Mouse (Mus musculus) forebrain, postnatal 0 days (tissue): ENCODE results near the gene Timm17a. TPM values are rescaled to one million over a fixed set of nuclear protein-coding genes. Genes with fewer than 3 reads are reported as not detected.

ENCODE experiments used
- ATAC-seq: fragments of 200-750 bp; cut with Nextera tagmentation; 2 replicates; pipeline ENCODE4 v1.8.0; 2017; ENCODE audit warnings: mild to moderate bottlenecking, moderate library complexity
- DNase-seq: peaks from one replicate; pipeline ENCODE4 v3.0.0-alpha.2; 2015
- H3K27ac ChIP-seq: fragments of 300-500 bp; sonication (generic); 2 replicates; pipeline ENCODE4 v1.5.1; 2014; ENCODE audit warnings: low read depth, mild to moderate bottlenecking, antibody characterized with exemption, low read length, moderate library complexity, mixed read lengths
- H3K27me3 ChIP-seq: fragments of 300-500 bp; sonication (generic); 2 replicates; pipeline ENCODE4 v1.6.1; 2014; ENCODE audit warnings: mild to moderate bottlenecking, low read length, mixed read lengths; ENCODE audit not compliant: insufficient read depth
- H3K36me3 ChIP-seq: fragments of 300-500 bp; sonication (generic); 2 replicates; pipeline ENCODE4 v1.6.1; 2014; ENCODE audit warnings: mild to moderate bottlenecking, moderate library complexity; ENCODE audit not compliant: insufficient read depth
- H3K4me1 ChIP-seq: fragments of 300-500 bp; sonication (generic); 2 replicates; pipeline ENCODE4 v1.6.1; 2014; ENCODE audit warnings: antibody characterized with exemption; ENCODE audit not compliant: insufficient read depth
- H3K4me2 ChIP-seq: fragments of 300-500 bp; sonication (generic); 2 replicates; pipeline ENCODE4 v1.6.1; 2014; ENCODE audit warnings: low read depth, mild to moderate bottlenecking, moderate library complexity
- H3K4me3 ChIP-seq: fragments of 300-500 bp; sonication (generic); 2 replicates; pipeline ENCODE4 v1.5.1; 2014; ENCODE audit warnings: low read depth, low read length, mixed read lengths
- H3K9ac ChIP-seq: fragments of 300-500 bp; sonication (generic); 2 replicates; pipeline ENCODE4 v1.6.1; 2014; ENCODE audit warnings: mild to moderate bottlenecking
- H3K9me3 ChIP-seq: fragments of 300-500 bp; sonication (generic); 2 replicates; pipeline ENCODE4 v1.6.1; 2016; ENCODE audit warnings: low read length
- CTCF ChIP-seq: sonication (generic); IDR thresholded peaks from 2 replicates; pipeline ENCODE4 v1.5.1; 2016; ENCODE audit warnings: antibody characterized with exemption, control low read depth, low read depth
- WGBS: fragments of 180-500 bp; shearing (Covaris S2); extraction: QIAGEN DNeasy Blood & Tissue Kit; methylation state at CpG from one replicate; pipeline ENCODE4 v1.1.7; 2014; 5-methylcytosine and 5-hydroxymethylcytosine counted together
- polyA plus RNA-seq: library from polyadenylated mRNA; unstranded; fragments of >200 nt; fragmentation: Nextera tagmentation; extraction: Ambion mirVana; gene quantifications from 2 replicates; pipeline ENCODE4 v1.2.1, GENCODE M21; 2015
- total RNA-seq: library from RNA; depleted of rRNA; stranded (reverse); fragments of >200 nt; gene quantifications from 2 replicates; pipeline ENCODE4 v1.2.3, GENCODE M21; 2014; rRNA removed

Timm17a gene
- total RNA-seq (29.9 and 36.1 TPM in 2 replicates), polyA plus RNA-seq (141 and 151 TPM in 2 replicates)

DNA sequence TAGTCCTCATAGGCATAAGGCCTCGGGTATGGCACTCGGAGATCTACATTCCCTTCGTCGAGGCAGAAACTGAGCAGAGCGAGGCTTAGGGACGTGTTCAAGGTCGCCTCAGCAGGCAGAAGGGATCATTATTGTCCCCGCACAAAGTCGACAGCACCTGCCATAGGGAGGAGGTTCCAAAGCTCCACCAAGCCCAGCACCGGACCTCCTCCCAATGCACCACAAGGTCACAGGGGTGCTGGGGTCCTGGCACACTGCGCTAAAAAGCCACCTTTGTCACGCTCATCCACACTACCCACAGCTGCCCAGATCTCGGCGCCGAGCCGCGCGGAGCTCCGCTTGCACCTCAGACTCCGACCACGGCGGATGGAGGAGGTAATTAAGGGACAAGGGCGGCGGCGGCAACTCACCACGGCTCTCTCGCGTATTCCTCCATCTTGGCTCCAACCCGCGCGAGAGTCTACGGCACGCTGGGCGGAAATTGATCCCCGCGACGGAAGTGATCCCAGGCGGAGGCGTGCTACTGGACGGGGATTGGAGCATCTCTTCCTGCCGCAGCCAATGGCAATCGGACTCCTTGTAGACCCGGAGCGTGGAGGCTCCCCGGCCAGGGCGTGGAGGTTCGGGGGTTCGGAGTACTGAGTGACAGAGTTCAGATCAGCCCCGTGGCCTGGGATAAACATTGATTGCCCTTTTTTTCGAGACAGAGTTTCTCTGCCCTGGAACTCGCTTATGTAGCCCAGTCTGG, at the start of gene Timm17a:
Gene Timm17a (minus strand): TSS at position 495 of the 748 bp plus-strand sequence.
- peak; percentile 100 for ATAC-seq
- no peak for TF ChIP-seq CTCF
- Histone ChIP-seq H3K4me3 (peak within 1 kb of the TSS; percentile 97), H3K4me2 (peak within 1 kb of the TSS; percentile 67), H3K36me3 (no peaks in the 10 kb centered on the region), H3K4me1 (peaks cover 10% of the 10 kb centered on the region; the same call in 1 of the 2 replicates), H3K27ac (peak within 1 kb of the TSS; percentile 88), H3K9ac (peak within 1 kb of the TSS; percentile 97), H3K9me3 (no peaks in the 10 kb centered on the region), H3K27me3 (no peaks in the 10 kb centered on the region; the same call in 1 of the 2 replicates)
- DNase-seq: peak; percentile 96
- WGBS: 3% methylated on average over 51 of the region's 51 CpGs

DNA sequence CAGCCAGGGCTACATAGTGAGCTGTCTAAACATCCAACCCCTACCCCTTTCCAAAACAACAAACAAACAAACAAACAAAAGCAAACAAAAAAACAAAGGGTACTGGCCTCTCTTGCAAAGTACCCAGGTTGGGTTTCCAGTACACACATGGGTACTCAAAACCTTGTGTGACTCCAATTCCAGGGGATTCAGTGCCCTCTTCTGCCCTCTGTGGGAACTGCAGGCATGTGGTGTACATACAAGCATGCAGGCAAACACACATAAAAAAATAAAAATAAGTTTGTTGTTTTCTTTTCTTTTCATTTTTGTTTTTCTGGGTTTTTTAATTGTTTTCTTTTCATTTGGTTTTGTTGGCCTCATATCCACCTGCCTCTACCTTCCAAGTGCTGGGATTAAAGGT, 48.5 kb upstream of the Timm17a start:
- H3K36me3 ChIP-seq: no peaks in the 10 kb centered on the region
- no peak overlapping the region for H3K27ac ChIP-seq
- DNase-seq (no peak), ATAC-seq (no peak)
- H3K9me3 ChIP-seq: no peaks in the 10 kb centered on the region
- H3K4me1 ChIP-seq: no peaks in the 10 kb centered on the region
- H3K4me2 ChIP-seq: no peak overlapping the region
- no peaks in the 10 kb centered on the region for H3K27me3 ChIP-seq
- no peak overlapping the region for H3K4me3 ChIP-seq
- no peak overlapping the region for H3K9ac ChIP-seq
- peak; percentile 16; the same call in 1 of the 2 replicates for TF ChIP-seq CTCF

DNA sequence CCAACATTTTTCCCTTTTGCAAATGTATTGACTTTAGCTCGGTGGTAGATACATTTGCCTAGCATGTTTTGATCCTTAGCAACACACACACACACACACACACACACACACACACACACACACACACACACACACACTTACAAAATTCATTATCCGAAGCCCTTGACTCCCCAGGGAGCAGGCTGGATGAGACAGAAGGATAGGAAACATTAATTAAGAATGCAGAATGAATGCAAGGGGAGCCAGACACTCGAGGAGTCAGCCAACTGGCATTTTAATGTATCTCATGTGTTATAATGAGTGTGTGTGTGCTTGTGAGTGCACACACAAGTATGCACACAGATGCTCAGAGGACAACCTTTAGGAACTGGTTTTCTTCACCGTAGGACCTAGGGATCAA, 47.9 kb upstream of the Timm17a start:
- 54% methylated on average over 4 of the region's 4 CpGs for WGBS
- DNase-seq (peak; percentile 36), ATAC-seq (peak; percentile 59; the same call in 1 of the 2 replicates)
- Histone ChIP-seq H3K4me2 (no peak overlapping the region), H3K9ac (no peak overlapping the region), H3K27me3 (no peaks in the 10 kb centered on the region), H3K9me3 (no peaks in the 10 kb centered on the region), H3K27ac (no peak overlapping the region), H3K36me3 (no peaks in the 10 kb centered on the region), H3K4me3 (no peak overlapping the region), H3K4me1 (no peaks in the 10 kb centered on the region)
- TF ChIP-seq CTCF: no peak

DNA sequence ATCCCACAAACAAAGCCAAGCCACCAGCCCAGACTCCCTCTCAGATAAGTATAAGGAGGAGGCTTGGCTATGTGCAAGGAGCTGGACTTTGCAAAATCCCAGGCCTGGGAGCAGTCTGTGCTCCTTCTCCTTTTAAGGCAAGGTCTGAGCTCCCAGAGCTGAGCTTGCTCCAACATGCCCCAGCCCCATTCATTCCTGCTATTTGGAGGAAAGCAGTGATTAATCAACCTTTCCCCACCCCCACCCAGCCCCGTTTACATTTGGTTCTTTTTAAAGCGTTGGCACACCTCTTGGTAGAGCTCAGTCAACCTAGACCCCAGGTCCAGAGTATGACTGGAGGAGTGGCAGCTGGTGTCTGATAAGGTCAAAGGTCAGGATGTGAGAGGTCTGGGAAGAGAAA, 45.5 kb upstream of the Timm17a start:
- Histone ChIP-seq H3K27ac (no peak overlapping the region), H3K9me3 (no peaks in the 10 kb centered on the region), H3K4me2 (no peak overlapping the region), H3K9ac (no peak overlapping the region), H3K4me3 (no peak overlapping the region), H3K27me3 (no peaks in the 10 kb centered on the region), H3K36me3 (no peaks in the 10 kb centered on the region), H3K4me1 (no peaks in the 10 kb centered on the region)
- DNase-seq: no peak
- no peak for ATAC-seq
- 33% methylated on average over 2 of the region's 2 CpGs for WGBS
- no peak for TF ChIP-seq CTCF

DNA sequence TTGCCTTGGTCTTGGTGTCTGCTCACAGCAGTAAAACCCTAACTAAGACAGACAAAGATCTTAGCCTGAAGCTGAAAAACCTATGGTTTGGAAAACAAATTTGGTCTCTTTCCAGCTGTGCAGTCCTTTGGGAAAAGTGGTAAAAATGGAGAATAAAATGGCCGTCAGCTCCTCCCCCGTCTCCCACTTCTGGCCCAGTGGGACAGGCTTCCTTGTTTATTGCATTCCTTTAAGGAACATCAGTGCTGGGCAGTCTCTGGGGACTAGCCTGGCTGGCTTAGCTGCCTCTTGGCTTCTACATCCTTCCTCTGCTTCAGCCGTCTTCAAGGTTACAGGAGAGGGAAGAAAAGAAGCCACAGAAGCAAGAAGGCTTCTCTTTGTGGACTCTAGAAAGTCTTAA, 38.4 kb upstream of the Timm17a start:
- H3K27me3 ChIP-seq: no peaks in the 10 kb centered on the region
- H3K9ac ChIP-seq: no peak overlapping the region
- no peaks in the 10 kb centered on the region for H3K4me1 ChIP-seq
- WGBS: 80% methylated on average over 3 of the region's 3 CpGs
- H3K4me3 ChIP-seq: no peak overlapping the region
- no peak for TF ChIP-seq CTCF
- H3K9me3 ChIP-seq: no peaks in the 10 kb centered on the region
- DNase-seq (no peak), ATAC-seq (no peak)
- H3K36me3 ChIP-seq: no peaks in the 10 kb centered on the region
- H3K27ac ChIP-seq: no peak overlapping the region
- H3K4me2 ChIP-seq: no peak overlapping the region

DNA sequence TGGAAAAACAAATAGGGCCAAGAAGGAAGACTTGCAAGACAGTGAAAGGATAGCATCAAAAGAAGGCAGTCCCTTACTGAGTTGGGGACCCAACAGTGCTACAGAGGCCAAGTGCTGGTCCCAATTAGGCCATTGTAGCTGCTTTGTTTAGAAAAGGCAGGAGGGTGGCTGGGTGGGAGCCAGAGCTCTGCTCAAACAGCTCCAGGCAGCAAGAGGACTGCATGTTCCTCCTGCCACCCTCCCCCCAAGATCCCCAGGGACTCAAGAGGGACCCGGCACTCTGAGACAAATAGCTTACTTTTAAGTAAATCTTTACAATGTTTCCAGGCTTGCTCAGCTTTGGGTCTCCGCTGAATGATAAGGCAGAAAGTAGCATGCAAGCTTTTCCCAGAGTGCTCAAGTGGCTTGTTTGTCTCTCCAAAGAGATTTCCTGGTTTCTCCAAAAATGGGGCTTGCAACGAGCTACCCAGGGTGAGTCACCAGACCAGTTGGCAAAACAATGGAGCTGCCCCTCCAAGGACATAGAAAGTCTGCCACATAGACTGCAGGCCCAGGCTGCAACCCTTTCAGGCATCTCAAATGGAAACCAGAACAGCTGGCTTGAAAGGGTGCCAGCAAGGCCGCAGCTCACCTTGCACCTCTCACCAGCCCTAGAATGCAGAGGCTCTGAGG, 34.1 kb upstream of the Timm17a start:
- Histone ChIP-seq H3K4me2 (no peak overlapping the region), H3K27ac (no peak overlapping the region), H3K9ac (no peak overlapping the region), H3K4me3 (no peak overlapping the region), H3K9me3 (no peaks in the 10 kb centered on the region), H3K4me1 (no peaks in the 10 kb centered on the region), H3K27me3 (no peaks in the 10 kb centered on the region), H3K36me3 (no peaks in the 10 kb centered on the region)
- DNase-seq (no peak), ATAC-seq (no peak)
- TF ChIP-seq CTCF: no peak
- WGBS: 39% methylated on average over 4 of the region's 4 CpGs

DNA sequence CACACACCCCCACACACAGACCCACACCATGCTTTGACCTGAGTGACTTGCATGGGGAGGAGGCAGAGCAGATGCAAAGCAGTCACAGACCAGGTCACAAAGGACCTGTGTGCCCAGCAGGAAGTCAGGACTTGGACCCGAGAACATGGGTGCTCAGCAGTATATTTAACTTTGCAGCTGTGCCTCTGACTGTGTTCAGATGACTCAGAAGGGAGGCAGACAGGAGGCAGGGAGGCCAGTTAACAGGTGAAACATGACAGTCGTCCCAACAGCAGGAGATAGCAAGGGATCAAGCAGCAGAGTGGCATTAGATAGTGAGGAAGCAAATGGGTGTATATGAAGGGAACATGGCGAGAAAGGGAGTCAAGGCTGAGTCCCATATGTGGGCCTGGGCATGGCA, 33.3 kb upstream of the Timm17a start:
- Histone ChIP-seq H3K27ac (no peak overlapping the region), H3K27me3 (no peaks in the 10 kb centered on the region), H3K4me2 (no peak overlapping the region), H3K36me3 (no peaks in the 10 kb centered on the region), H3K4me3 (no peak overlapping the region), H3K9ac (no peak overlapping the region), H3K9me3 (no peaks in the 10 kb centered on the region), H3K4me1 (no peaks in the 10 kb centered on the region)
- WGBS: 54% methylated on average over 3 of the region's 3 CpGs
- TF ChIP-seq CTCF: no peak
- DNase-seq (no peak), ATAC-seq (no peak)
